Mouse (Mus musculus): ENCODE data around the gene Epb41l5. TPM values are rescaled to one million over a fixed set of nuclear protein-coding genes. Genes with fewer than 3 reads are reported as not detected.

Epb41l5 gene
- polyA plus RNA-seq, 1 experiment: 5.4 TPM

- Histone ChIP-seq H3K4me3 (ENCODE audit: insufficient read depth, low read length) (no peak overlapping the region), H3K4me1 (ENCODE audit: control insufficient read depth, insufficient read depth, low read length) (no peaks in the 10 kb centered on the region), H3K27ac (ENCODE audit: insufficient read depth, low read length) (no peak overlapping the region)
- TF ChIP-seq POLR2A (IDR thresholded peaks at IDR 0.05; ENCODE audit: extremely low read depth, insufficient read depth, low read length) (no peak), CTCF (IDR thresholded peaks at IDR 0.05; ENCODE audit: extremely low read depth, insufficient read depth, low read length) (no peak)
Measured at GRCm38 (mm10) chr1:119646356-119646755, 2.4 kb downstream of the Epb41l5 start.

DNA sequence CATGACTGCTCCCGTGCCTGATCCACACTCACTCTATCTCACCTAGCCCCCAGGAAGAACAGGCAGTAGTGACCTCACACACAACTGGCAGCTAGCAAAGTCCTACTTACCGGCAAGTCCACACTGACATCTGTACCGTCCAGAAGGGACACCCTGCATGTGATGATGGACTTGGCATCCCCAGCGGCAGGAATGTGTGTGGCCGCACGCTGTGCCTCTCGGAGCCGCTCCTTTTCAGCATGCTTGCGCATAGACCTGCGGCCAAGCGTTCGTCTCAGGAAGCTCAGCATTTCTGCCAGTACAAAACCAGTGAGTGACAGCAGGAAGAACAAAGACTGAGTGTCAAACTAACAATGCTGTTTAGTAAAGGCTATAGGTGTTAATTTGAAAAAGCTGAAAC is 6.4 kb downstream of the Epb41l5 start:
- H3K4me1 ChIP-seq (ENCODE audit: control insufficient read depth, insufficient read depth, low read length): no peaks in the 10 kb centered on the region
- TF ChIP-seq POLR2A (IDR thresholded peaks at IDR 0.05; ENCODE audit: extremely low read depth, insufficient read depth, low read length) (no peak), CTCF (IDR thresholded peaks at IDR 0.05; ENCODE audit: extremely low read depth, insufficient read depth, low read length) (no peak)
- no peak overlapping the region for H3K27ac ChIP-seq (ENCODE audit: insufficient read depth, low read length)
- H3K4me3 ChIP-seq (ENCODE audit: insufficient read depth, low read length): no peak overlapping the region

DNA sequence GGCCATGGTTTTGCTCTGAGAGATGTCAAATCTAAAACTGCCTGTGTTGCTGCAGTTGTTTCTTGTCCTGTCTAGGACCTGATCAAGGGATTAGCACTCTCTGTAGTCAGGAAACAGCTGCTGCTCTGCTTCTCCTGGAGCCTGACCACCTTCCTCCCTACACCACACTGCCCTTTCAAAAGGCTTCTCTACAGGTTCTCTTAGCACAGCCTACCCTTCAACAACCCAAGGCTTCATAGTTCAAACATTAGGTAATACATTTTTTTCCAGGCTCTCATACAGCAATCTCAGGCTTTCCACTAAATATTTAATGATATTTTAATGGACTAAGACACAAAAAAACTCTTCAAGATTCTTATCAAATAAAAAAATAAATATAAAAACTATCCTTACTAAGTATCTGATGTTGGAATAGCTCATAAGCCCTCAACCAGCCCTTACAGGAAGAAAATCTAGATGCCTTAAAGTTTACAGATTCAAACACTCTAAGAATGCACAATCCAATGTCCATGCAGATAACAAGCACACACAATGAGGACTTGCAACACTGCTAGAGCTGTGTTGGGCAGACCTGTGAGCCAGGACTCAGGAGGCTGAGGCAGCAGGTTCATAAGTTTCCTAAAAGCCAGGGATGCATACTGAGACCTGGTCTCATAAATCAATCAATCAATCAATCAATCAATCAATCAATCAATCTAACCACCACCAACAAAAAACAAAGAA is 7.5 kb downstream of the Epb41l5 start:
- TF ChIP-seq CTCF (IDR thresholded peaks at IDR 0.05; ENCODE audit: extremely low read depth, insufficient read depth, low read length) (no peak), POLR2A (IDR thresholded peaks at IDR 0.05; ENCODE audit: extremely low read depth, insufficient read depth, low read length) (no peak)
- Histone ChIP-seq H3K4me1 (ENCODE audit: control insufficient read depth, insufficient read depth, low read length) (no peaks in the 10 kb centered on the region), H3K27ac (ENCODE audit: insufficient read depth, low read length) (no peak overlapping the region), H3K4me3 (ENCODE audit: insufficient read depth, low read length) (no peak overlapping the region)

DNA sequence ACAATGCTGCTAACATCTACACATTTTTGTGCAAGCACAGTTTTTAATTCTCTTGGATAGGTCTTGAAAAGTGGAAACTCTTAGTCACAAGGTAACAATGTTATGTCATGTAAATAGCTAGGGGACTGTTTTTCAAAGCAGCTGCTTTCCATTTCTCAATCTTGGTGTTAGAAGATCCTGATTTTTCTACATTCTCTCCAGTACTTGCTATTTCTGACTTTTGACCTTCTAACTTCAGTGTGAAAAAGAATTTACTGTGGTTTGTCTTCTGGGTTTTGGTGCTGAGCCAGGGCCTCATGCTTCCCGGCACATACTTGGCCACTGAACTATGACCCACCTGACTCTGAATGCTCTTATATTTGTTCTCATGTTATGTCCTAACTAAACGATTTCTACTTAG is 8.8 kb downstream of the Epb41l5 start:
- TF ChIP-seq CTCF (IDR thresholded peaks at IDR 0.05; ENCODE audit: extremely low read depth, insufficient read depth, low read length) (no peak), POLR2A (IDR thresholded peaks at IDR 0.05; ENCODE audit: extremely low read depth, insufficient read depth, low read length) (no peak)
- Histone ChIP-seq H3K4me1 (ENCODE audit: control insufficient read depth, insufficient read depth, low read length) (no peaks in the 10 kb centered on the region), H3K4me3 (ENCODE audit: insufficient read depth, low read length) (no peak overlapping the region), H3K27ac (ENCODE audit: insufficient read depth, low read length) (no peak overlapping the region)

DNA sequence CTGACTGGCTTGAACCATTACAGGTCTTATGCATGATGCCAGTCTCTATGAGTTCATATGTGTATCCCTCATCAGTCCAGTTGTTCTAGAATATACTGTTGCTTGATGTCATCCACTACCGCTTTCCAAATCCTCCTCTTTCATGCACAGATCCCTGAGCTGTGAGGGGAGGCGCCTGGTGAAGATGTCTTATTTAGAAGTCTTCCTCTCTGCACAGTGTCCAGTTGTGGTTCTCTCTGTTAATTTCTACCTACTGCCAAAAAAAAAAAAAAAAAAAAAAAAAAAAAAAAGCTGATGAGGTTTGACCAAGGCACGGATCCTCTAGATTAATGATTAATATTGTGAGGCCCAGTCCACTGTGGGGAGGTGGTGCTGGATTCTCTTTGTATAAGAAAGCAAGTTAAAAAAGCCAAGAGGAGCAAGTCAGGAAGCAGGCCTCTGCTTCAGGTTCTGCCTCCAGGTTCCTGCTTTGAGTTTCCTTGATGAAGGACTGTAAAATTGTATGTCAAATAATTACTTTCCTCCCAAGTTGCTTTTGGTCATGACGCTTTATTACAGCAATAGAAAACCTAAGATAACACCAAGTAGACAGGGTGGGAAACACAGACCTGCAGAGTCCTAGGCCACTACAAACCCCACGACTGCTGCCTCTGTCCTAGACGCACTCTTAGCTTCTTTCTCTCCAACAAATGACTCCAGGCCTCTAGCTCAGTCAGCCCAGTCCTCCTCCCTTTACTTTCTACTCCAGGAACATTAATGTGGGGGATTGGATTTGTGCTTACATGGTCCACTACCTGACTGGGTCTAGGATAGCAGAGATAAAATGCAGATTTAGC is 11.4 kb downstream of the Epb41l5 start:
- no peak for TF ChIP-seq POLR2A (IDR thresholded peaks at IDR 0.05; ENCODE audit: extremely low read depth, insufficient read depth, low read length)
- no peak for TF ChIP-seq CTCF (IDR thresholded peaks at IDR 0.05; ENCODE audit: extremely low read depth, insufficient read depth, low read length)
- H3K4me3 ChIP-seq (ENCODE audit: insufficient read depth, low read length): no peak overlapping the region
- H3K27ac ChIP-seq (ENCODE audit: insufficient read depth, low read length): no peak overlapping the region
- H3K4me1 ChIP-seq (ENCODE audit: control insufficient read depth, insufficient read depth, low read length): no peaks in the 10 kb centered on the region

DNA sequence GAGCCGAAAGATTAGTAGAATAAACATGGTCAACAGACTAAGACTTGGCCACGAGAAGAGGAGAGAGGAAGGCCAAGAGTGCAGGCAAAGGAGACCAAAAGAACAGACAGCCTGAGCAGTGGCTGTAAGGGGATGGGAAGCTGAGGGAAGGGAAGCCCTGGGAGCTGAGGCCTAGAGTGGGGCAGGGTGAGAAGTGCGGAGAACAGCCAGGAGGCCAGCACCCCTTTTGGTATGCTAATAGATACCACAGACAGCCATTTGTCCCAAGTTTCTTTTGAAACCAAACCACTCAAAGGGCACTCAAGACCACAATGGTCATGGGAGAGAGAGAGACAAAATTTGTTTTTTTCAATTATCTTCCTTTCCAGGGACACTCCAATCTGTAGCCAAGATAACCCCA is 14.1 kb downstream of the Epb41l5 start:
- Histone ChIP-seq H3K27ac (ENCODE audit: insufficient read depth, low read length) (no peak overlapping the region; the same call in 1 of the 2 replicates), H3K4me3 (ENCODE audit: insufficient read depth, low read length) (no peak overlapping the region), H3K4me1 (ENCODE audit: control insufficient read depth, insufficient read depth, low read length) (no peaks in the 10 kb centered on the region)
- TF ChIP-seq POLR2A (IDR thresholded peaks at IDR 0.05; ENCODE audit: extremely low read depth, insufficient read depth, low read length) (no peak), CTCF (IDR thresholded peaks at IDR 0.05; ENCODE audit: extremely low read depth, insufficient read depth, low read length) (no peak)

DNA sequence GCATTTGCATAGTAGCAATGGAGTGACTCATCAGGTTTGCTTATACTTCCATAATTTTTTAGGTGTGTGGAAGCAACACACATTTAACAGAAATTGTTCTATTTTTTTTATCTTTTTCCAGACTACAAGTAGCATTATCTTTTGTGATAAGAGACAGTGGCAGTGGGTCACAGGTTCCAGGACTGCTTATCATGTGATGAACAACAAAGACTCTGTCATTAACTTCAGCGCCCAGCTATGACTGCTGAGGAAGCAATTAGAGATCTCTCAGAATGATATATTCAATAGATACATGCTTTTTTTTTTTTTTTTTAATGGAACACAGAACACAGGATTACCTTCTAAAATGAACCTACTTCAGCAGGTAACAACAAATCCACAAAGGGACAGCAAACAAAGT is 18.4 kb downstream of the Epb41l5 start:
- Histone ChIP-seq H3K27ac (ENCODE audit: insufficient read depth, low read length) (no peak overlapping the region), H3K4me1 (ENCODE audit: control insufficient read depth, insufficient read depth, low read length) (no peaks in the 10 kb centered on the region; the same call in 1 of the 2 replicates), H3K4me3 (ENCODE audit: insufficient read depth, low read length) (no peak overlapping the region)
- no peak for TF ChIP-seq POLR2A (IDR thresholded peaks at IDR 0.05; ENCODE audit: extremely low read depth, insufficient read depth, low read length)
- TF ChIP-seq CTCF (IDR thresholded peaks at IDR 0.05; ENCODE audit: extremely low read depth, insufficient read depth, low read length): no peak

- no peaks in the 10 kb centered on the region; the same call in 1 of the 2 replicates for H3K4me1 ChIP-seq (ENCODE audit: control insufficient read depth, insufficient read depth, low read length)
- no peak overlapping the region for H3K4me3 ChIP-seq (ENCODE audit: insufficient read depth, low read length)
- TF ChIP-seq CTCF (IDR thresholded peaks at IDR 0.05; ENCODE audit: extremely low read depth, insufficient read depth, low read length): no peak
- TF ChIP-seq POLR2A (IDR thresholded peaks at IDR 0.05; ENCODE audit: extremely low read depth, insufficient read depth, low read length): no peak
- no peak overlapping the region for H3K27ac ChIP-seq (ENCODE audit: insufficient read depth, low read length)
Measured at GRCm38 (mm10) chr1:119626837-119627236, 22.0 kb downstream of the Epb41l5 start.

- no peaks in the 10 kb centered on the region; the same call in 1 of the 2 replicates for H3K4me1 ChIP-seq (ENCODE audit: control insufficient read depth, insufficient read depth, low read length)
- no peak overlapping the region for H3K4me3 ChIP-seq (ENCODE audit: insufficient read depth, low read length)
- no peak for TF ChIP-seq CTCF (IDR thresholded peaks at IDR 0.05; ENCODE audit: extremely low read depth, insufficient read depth, low read length)
- TF ChIP-seq POLR2A (IDR thresholded peaks at IDR 0.05; ENCODE audit: extremely low read depth, insufficient read depth, low read length): no peak
- no peak overlapping the region for H3K27ac ChIP-seq (ENCODE audit: insufficient read depth, low read length)
Measured at GRCm38 (mm10) chr1:119624444-119624843, 24.4 kb downstream of the Epb41l5 start.

Measured in cortical plate, adult 2 months (tissue).